Mouse (Mus musculus): ENCODE results near the gene Gpr182. TPM values are rescaled to one million over a fixed set of nuclear protein-coding genes. Genes with fewer than 3 reads are reported as not detected.

Gene Gpr182
- polyA plus RNA-seq, 1 experiment: 2.8 TPM

GRCm38 (mm10) chr10:127745886-127746285 lies 5.6 kb downstream of the Gpr182 start:
- 42% methylated on average over 5 of the region's 5 CpGs for WGBS
- Histone ChIP-seq H3K4me3 (replicated peaks; ENCODE audit: control insufficient read depth, low read depth, low read length) (no peak overlapping the region), H3K27ac (ENCODE audit: control insufficient read depth, insufficient read depth, low read depth, low read length, poor library complexity) (no peak overlapping the region), H3K4me1 (ENCODE audit: control insufficient read depth, insufficient read depth, low read length) (peaks cover 2% of the 10 kb centered on the region)
- TF ChIP-seq POLR2A (IDR thresholded peaks at IDR 0.05; ENCODE audit: borderline replicate concordance, control insufficient read depth, low read depth, low read length) (no peak), CTCF (IDR thresholded peaks at IDR 0.05; ENCODE audit: control insufficient read depth, insufficient read depth, low read length) (no peak)

GRCm38 (mm10) chr10:127744661-127745060 lies 6.9 kb downstream of the Gpr182 start:
- no peak overlapping the region for H3K4me3 ChIP-seq (replicated peaks; ENCODE audit: control insufficient read depth, low read depth, low read length)

GRCm38 (mm10) chr10:127739661-127740161 lies 11.8 kb downstream of the Gpr182 start:
- no peak for TF ChIP-seq POLR2A (IDR thresholded peaks at IDR 0.05; ENCODE audit: borderline replicate concordance, control insufficient read depth, low read depth, low read length)
- TF ChIP-seq CTCF (IDR thresholded peaks at IDR 0.05; ENCODE audit: control insufficient read depth, insufficient read depth, low read length): no peak
- Histone ChIP-seq H3K4me1 (ENCODE audit: control insufficient read depth, insufficient read depth, low read length) (peaks cover 4% of the 10 kb centered on the region), H3K4me3 (replicated peaks; ENCODE audit: control insufficient read depth, low read depth, low read length) (peak overlapping the region; percentile 73), H3K27ac (ENCODE audit: control insufficient read depth, insufficient read depth, low read depth, low read length, poor library complexity) (peak overlapping the region; percentile 84)
- WGBS: under 1% methylated on average over 55 of the region's 55 CpGs

More at GRCm38 (mm10) chr10:127744661-127745060, 6.9 kb downstream of the Gpr182 start:
- Histone ChIP-seq H3K4me1 (ENCODE audit: control insufficient read depth, insufficient read depth, low read length) (peaks cover 2% of the 10 kb centered on the region), H3K27ac (ENCODE audit: control insufficient read depth, insufficient read depth, low read depth, low read length, poor library complexity) (no peak overlapping the region)
- TF ChIP-seq CTCF (IDR thresholded peaks at IDR 0.05; ENCODE audit: control insufficient read depth, insufficient read depth, low read length) (peak; percentile 44), POLR2A (IDR thresholded peaks at IDR 0.05; ENCODE audit: borderline replicate concordance, control insufficient read depth, low read depth, low read length) (no peak)
- 72% methylated on average over 5 of the region's 5 CpGs for WGBS

GRCm38 (mm10) chr10:127739083-127739660 lies 12.4 kb downstream of the Gpr182 start, which contains the start of gene Zbtb39:
Gene Zbtb39, plus strand, starts transcription at chr10:127739538.
- peak within 1 kb of the TSS; percentile 73 for H3K4me3 ChIP-seq (replicated peaks; ENCODE audit: control insufficient read depth, low read depth, low read length)
- peaks cover 4% of the 10 kb centered on the region for H3K4me1 ChIP-seq (ENCODE audit: control insufficient read depth, insufficient read depth, low read length)
- TF ChIP-seq CTCF (IDR thresholded peaks at IDR 0.05; ENCODE audit: control insufficient read depth, insufficient read depth, low read length): peak; percentile 44; the same call in 1 of the 2 replicates
- TF ChIP-seq POLR2A (IDR thresholded peaks at IDR 0.05; ENCODE audit: borderline replicate concordance, control insufficient read depth, low read depth, low read length): no peak
- peak within 1 kb of the TSS; percentile 84 for H3K27ac ChIP-seq (ENCODE audit: control insufficient read depth, insufficient read depth, low read depth, low read length, poor library complexity)
- 3% methylated on average over 61 of the region's 61 CpGs for WGBS

- H3K4me1 ChIP-seq (ENCODE audit: control insufficient read depth, insufficient read depth, low read length): peaks cover 4% of the 10 kb centered on the region
- H3K4me3 ChIP-seq (replicated peaks; ENCODE audit: control insufficient read depth, low read depth, low read length): no peak overlapping the region
- TF ChIP-seq CTCF (IDR thresholded peaks at IDR 0.05; ENCODE audit: control insufficient read depth, insufficient read depth, low read length): peak; percentile 57
- TF ChIP-seq POLR2A (IDR thresholded peaks at IDR 0.05; ENCODE audit: borderline replicate concordance, control insufficient read depth, low read depth, low read length): no peak
- WGBS: 42% methylated on average over 13 of the region's 13 CpGs
- H3K27ac ChIP-seq (ENCODE audit: control insufficient read depth, insufficient read depth, low read depth, low read length, poor library complexity): peak overlapping the region; percentile 30
Measured at GRCm38 (mm10) chr10:127738151-127738882, 13.2 kb downstream of the Gpr182 start.

GRCm38 (mm10) chr10:127737552-127737951 lies 14.0 kb downstream of the Gpr182 start:
- TF ChIP-seq CTCF (IDR thresholded peaks at IDR 0.05; ENCODE audit: control insufficient read depth, insufficient read depth, low read length) (no peak), POLR2A (IDR thresholded peaks at IDR 0.05; ENCODE audit: borderline replicate concordance, control insufficient read depth, low read depth, low read length) (no peak)
- Histone ChIP-seq H3K27ac (ENCODE audit: control insufficient read depth, insufficient read depth, low read depth, low read length, poor library complexity) (peak overlapping the region; percentile 74), H3K4me1 (ENCODE audit: control insufficient read depth, insufficient read depth, low read length) (peaks cover 4% of the 10 kb centered on the region), H3K4me3 (replicated peaks; ENCODE audit: control insufficient read depth, low read depth, low read length) (no peak overlapping the region)
- 26% methylated on average over 2 of the region's 2 CpGs for WGBS

GRCm38 (mm10) chr10:127736916-127737315 lies 14.6 kb downstream of the Gpr182 start:
- 14% methylated on average over 4 of the region's 4 CpGs for WGBS
- TF ChIP-seq POLR2A (IDR thresholded peaks at IDR 0.05; ENCODE audit: borderline replicate concordance, control insufficient read depth, low read depth, low read length): no peak
- TF ChIP-seq CTCF (IDR thresholded peaks at IDR 0.05; ENCODE audit: control insufficient read depth, insufficient read depth, low read length): no peak
- peak overlapping the region; percentile 81 for H3K27ac ChIP-seq (ENCODE audit: control insufficient read depth, insufficient read depth, low read depth, low read length, poor library complexity)
- no peak overlapping the region for H3K4me3 ChIP-seq (replicated peaks; ENCODE audit: control insufficient read depth, low read depth, low read length)
- peaks cover 3% of the 10 kb centered on the region for H3K4me1 ChIP-seq (ENCODE audit: control insufficient read depth, insufficient read depth, low read length)

- peaks cover 4% of the 10 kb centered on the region for H3K4me1 ChIP-seq (ENCODE audit: control insufficient read depth, insufficient read depth, low read length)
- no peak overlapping the region for H3K4me3 ChIP-seq (replicated peaks; ENCODE audit: control insufficient read depth, low read depth, low read length)
- 22% methylated on average over 2 of the region's 2 CpGs for WGBS
- H3K27ac ChIP-seq (ENCODE audit: control insufficient read depth, insufficient read depth, low read depth, low read length, poor library complexity): peak overlapping the region; percentile 81; the same call in 1 of the 2 replicates
- TF ChIP-seq POLR2A (IDR thresholded peaks at IDR 0.05; ENCODE audit: borderline replicate concordance, control insufficient read depth, low read depth, low read length) (no peak), CTCF (IDR thresholded peaks at IDR 0.05; ENCODE audit: control insufficient read depth, insufficient read depth, low read length) (no peak)
Measured at GRCm38 (mm10) chr10:127736266-127736665, 15.3 kb downstream of the Gpr182 start.
